Mouse (Mus musculus) gastrocnemius, postnatal 36 days (tissue): ENCODE measurements at regions not wholly inside any gene's neighbourhood (a gene's known extent, or its start where the extent isn't known, plus 50 kb on each side); places are given as distances from the start of the nearest gene placed in this dataset.

Source experiments
- DNase-seq, 2 experiments: peaks; one replicate each; pipeline ENCODE4 v3.0.0; 2022
- intact Hi-C: fragments of 180-260 bp; cut with DNase I; formaldehyde crosslinking; loops from one replicate; pipeline ENCODE4 v1.15.1; 2025

DNA sequence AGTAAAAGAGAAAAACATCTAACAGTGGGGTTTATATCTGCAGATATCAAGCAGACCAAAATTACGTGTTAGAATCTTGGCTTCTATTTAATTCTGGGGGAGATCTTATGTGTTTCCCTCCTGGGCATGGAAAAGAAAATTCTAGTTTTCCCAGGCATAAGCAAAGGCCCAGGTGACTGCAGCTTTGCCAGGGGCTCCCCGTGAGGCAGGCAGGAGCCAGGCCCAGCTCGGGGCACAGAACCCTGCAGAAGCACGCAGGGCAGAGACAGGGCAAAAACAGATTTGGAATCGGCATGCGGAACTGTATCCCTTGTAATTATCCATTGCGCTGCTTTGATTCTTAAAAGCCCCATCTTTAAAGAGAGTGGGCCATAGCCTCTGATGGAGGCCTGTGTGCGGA, 250.4 kb upstream of the Slc35b3 start:
- DNase-seq, result no peak
- intact Hi-C loops, result no loop called here

DNA sequence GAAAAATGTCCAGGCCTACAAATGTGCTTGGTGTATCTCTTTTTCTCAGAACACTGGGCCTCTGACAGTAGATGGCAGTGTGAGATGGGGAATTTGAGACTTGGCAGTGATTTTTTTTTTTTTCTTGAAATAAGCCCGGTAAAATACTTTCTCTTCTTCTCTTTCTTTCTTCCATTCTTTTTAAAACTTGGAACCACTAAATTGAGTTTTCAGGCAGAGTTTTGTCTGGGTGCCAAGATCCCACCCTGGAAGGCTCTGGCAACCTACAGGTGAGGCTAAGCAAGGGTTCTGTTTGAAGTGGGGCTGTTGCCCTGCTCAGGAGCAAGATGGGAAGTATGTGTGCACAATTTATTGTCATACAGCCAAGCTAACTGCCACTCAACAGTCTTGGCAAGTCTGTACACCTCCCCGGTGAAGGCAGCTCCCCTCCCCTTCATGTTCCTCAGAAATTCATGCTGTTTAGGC, 223.1 kb upstream of the Slc35b3 start:
- intact Hi-C loops, result no loop called here
- DNase-seq, result no peak

DNA sequence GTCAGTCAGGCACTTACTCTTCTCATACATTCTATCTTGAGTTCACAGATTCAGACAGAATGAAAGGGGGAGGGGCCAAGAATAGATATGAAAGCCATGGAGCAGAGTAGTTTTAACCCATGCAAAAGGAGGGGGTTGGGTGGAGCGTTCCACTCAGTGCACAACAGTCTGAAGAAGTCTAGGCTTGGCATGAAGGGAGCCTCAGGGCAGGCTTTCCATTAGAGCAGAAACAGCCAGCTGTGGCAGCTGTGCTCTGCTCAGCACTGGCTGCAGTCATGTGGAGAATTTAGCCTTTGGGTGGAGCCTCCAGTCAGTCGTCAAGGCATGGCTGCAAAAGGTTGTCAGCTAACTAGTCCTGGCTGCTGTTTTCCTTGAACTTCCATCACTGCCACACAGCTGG, 201.3 kb upstream of the Slc35b3 start:
- intact Hi-C loops, result no loop called here

DNA sequence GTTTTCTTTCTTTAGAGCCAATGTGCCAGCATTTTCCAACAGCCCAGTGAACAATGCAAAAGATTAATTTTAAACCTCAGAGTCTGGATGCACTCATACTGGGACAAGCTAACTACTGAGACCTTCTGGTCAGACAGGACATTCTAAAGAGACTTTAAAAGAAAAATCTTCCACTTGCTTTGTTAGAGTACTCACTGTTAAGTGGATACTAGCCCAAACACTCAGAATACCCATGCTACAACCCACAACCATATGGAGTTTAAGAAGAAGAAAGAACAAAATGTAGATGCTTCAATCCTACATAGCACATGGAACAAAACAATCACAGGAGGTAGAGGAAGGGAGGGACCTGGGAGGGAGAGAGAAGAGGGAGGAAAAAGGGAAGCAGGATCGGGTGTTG, 167.3 kb upstream of the Slc35b3 start:
- DNase-seq, result no peak
- intact Hi-C loops, result no loop called here

More for the DNA sequence above, 201.3 kb upstream of the Slc35b3 start:
- no peak for DNase-seq

DNA sequence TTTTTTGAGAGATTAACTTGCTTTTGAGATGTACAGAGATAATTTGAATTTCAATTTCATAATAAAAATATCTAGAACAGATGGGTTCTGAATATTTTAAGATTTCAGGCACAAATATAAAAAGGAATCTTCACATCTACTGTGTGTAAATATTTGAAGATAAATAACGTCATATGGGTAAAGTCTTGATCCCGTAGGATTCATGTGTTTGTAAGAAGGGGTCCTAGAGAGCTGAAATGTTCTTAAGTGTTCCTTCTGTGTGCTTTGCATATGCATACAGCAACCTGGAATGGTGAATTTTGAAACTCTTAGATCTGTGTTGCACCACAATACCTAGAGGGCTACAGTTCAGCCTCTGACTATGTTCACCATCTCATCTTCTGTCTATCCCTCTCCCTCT, 131.4 kb upstream of the Slc35b3 start:
- intact Hi-C loops, result no loop called here
- DNase-seq, result no peak

DNA sequence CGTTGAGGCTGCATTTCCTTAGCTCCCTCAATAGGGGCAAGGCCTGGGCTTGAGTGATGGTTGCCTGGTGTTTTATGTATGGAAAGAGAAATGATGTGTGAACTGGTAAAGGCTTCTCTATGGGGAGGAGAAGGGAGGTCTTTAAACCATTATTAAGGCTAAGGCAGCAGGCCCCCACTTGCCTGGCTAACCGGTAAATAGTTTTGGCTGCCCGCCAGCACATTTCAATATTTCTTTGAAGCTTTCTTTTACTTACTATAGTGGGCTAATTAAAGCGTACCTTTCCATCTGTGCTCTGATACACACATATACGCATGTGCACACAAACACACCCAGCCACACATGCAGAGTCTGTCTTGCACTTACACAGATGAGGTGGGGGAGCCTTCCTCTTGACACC, 123.9 kb upstream of the Slc35b3 start:
- intact Hi-C loops, result no loop called here
- no peak for DNase-seq

DNA sequence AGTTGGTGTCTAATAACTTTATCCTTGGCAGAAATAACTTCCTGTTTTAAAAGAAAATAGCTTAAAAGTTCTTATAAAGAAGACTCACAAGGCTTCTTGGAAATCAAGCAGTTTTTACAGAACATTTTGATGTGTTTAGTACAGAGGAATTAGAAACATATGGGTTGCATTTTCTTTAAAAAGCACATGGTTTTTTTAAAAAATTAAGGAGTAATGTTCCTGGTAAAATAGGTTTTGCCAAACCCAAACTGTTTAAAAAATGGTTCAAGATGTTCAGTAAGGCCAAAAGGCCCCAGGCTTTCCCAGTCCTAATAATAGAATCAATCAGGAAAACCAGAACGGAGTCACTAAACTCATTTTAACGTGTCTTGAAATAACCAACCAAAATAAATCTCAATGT, 113.5 kb upstream of the Slc35b3 start:
- DNase-seq, result no peak
- intact Hi-C loops, result no loop called here

DNA sequence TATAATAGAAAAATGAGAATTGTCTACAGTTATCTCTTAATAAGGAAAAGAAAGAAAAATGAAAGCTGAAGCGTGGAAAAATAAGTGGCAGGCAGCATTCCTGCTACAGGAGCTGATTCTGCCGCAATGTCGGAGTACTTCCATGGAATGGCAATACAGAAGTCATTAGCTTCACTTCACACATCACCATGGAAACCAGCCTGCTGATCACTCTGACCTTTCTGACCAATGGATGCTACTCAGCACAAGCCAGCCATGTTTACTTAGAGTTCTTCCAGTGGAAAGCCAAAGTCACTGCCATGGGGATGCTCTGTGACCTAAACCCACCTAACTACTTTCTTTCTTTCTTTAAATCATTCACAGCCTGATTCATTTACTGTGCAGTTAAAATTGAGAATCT, 71.6 kb upstream of the Slc35b3 start:
- DNase-seq, result no peak
- intact Hi-C loops, result no loop called here

DNA sequence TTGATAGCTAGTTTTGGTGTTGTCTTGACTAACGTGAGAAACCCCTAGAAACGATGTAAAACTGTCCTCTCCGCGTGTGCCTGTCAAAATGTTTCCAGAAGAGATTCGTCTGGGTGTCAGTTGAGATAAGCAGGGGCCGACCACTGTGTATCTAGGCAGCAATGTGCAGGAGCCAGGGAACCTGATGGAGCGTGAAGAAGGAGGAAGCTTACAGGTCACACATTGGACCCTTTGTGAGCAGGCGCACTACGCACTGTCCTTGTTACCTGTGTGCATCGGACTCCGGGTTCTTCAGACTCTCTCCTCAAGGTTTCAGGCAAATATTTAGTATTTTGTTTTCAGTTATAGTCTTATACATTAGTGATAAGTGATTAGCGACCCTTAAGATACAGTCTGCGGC, 59.5 kb upstream of the Slc35b3 start:
- intact Hi-C loops, result no loop called here
- DNase-seq, result no peak

DNA sequence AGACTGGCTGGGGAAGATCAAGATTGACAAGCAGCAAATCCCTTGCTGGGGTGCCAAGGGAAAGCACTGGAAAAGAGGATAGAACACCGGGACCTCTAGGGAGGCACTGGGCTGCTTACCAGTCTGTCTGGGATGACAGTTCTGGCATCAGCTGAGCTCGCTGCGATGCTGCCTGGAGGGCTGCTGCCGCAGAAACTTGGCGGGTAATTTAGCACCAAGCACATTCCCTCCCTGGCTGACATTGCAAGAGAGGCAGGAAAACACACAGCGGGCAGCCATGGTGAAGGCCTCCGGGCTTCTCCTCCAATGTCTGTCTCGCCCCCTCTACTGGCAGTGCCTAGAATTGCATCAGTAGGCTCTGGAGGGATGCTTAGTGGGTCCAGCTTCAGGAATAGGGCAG, 51.0 kb upstream of the Slc35b3 start:
- DNase-seq, result peak; percentile 43 to 60
- intact Hi-C loops, result loop anchor here (5.0 kb wide), 2 partner anchors 154 to 319 kb away; no protein-coding TSS in a partner anchor
